Mouse (Mus musculus) midbrain, embryonic 15.5 days (tissue): ENCODE results near the gene Trio. TPM values are rescaled to one million over a fixed set of nuclear protein-coding genes. Genes with fewer than 3 reads are reported as not detected.

Experiments
- ATAC-seq: fragments of 200-750 bp; cut with Nextera tagmentation; replicated peaks from 2 replicates; pipeline ENCODE4 v1.8.0; 2017; ENCODE audit warnings: moderate TSS enrichment
- H3K27ac ChIP-seq: fragments of 300-500 bp; sonication (generic); 2 replicates; pipeline ENCODE4 v1.5.1; 2015; ENCODE audit warnings: mild to moderate bottlenecking, inconsistent platforms
- H3K27me3 ChIP-seq: fragments of 300-500 bp; sonication (generic); replicated peaks from 2 replicates; pipeline ENCODE4 v1.6.1; 2015; ENCODE audit warnings: inconsistent platforms
- H3K36me3 ChIP-seq: fragments of 300-500 bp; sonication (generic); replicated peaks from 2 replicates; pipeline ENCODE4 v1.6.1; 2015; ENCODE audit warnings: inconsistent platforms
- H3K4me1 ChIP-seq: fragments of 300-500 bp; sonication (generic); 2 replicates; pipeline ENCODE4 v1.6.1; 2015; ENCODE audit warnings: inconsistent platforms
- H3K4me2 ChIP-seq: fragments of 300-500 bp; sonication (generic); 2 replicates; pipeline ENCODE4 v1.6.1; 2015; ENCODE audit warnings: inconsistent platforms, mild to moderate bottlenecking, moderate library complexity
- H3K4me3 ChIP-seq: fragments of 300-500 bp; sonication (generic); 2 replicates; pipeline ENCODE4 v1.5.1; 2015; ENCODE audit warnings: mild to moderate bottlenecking, inconsistent platforms
- H3K9ac ChIP-seq: fragments of 300-500 bp; sonication (generic); 2 replicates; pipeline ENCODE4 v1.6.1; 2015; ENCODE audit warnings: mild to moderate bottlenecking, inconsistent platforms
- H3K9me3 ChIP-seq: fragments of 300-500 bp; sonication (generic); 2 replicates; pipeline ENCODE4 v1.6.1; 2016; ENCODE audit warnings: inconsistent platforms
- WGBS: fragments of 180-500 bp; shearing (Covaris S2); methylation state at CpG from one replicate; pipeline ENCODE4 v1.1.7; 2015; ENCODE audit warnings: mixed read lengths; 5-methylcytosine and 5-hydroxymethylcytosine counted together
- polyA plus RNA-seq: library from polyadenylated mRNA; unstranded; fragments of >200 nt; fragmentation: Nextera tagmentation; extraction: Ambion mirVana; gene quantifications from 2 replicates; pipeline ENCODE4 v1.2.1, GENCODE M21; 2015

Gene Trio
- polyA plus RNA-seq, 1 experiment from 2014 or later: 42.9 TPM

DNA sequence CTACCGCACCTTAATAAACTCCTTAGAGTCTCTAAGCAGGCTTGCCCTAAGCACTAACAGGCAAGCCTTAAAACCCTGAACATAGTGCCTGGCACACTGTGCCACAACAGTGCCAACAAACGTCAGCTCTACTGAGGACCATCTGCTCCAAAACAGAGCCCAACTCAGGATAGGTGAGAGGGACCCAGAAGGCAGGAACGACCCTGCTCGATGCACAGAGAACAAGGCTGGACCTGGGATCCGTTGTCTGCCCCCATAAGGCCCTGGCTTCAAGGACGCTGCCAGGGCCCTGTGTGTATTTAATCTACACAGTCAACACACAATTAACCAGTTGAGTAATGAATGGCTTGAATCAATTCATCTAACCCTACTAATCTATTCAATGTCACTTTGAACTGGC, 86.8 kb downstream of the Trio start:
- H3K4me1 ChIP-seq: peaks cover 69% of the 10 kb centered on the region
- H3K4me3 ChIP-seq: no peak overlapping the region
- peak overlapping the region; percentile 49; the same call in 1 of the 2 replicates for H3K9ac ChIP-seq
- H3K27ac ChIP-seq: peak overlapping the region; percentile 96
- no peaks in the 10 kb centered on the region for H3K9me3 ChIP-seq
- 36% methylated on average over 6 of the region's 6 CpGs for WGBS
- H3K27me3 ChIP-seq: no peaks in the 10 kb centered on the region
- ATAC-seq: no peak
- H3K4me2 ChIP-seq: no peak overlapping the region; the same call in 1 of the 2 replicates
- H3K36me3 ChIP-seq: no peaks in the 10 kb centered on the region

GRCm38 (mm10) chr15:27937861-27938833, 87.5 kb downstream of the Trio start:
- Histone ChIP-seq H3K36me3 (no peaks in the 10 kb centered on the region), H3K9me3 (no peaks in the 10 kb centered on the region), H3K4me3 (peak overlapping the region; percentile 33), H3K9ac (peak overlapping the region; percentile 49), H3K27ac (peak overlapping the region; percentile 96), H3K27me3 (no peaks in the 10 kb centered on the region), H3K4me1 (peaks cover 62% of the 10 kb centered on the region), H3K4me2 (peak overlapping the region; percentile 69)
- ATAC-seq: peak; percentile 85
- WGBS: 6% methylated on average over 24 of the region's 24 CpGs

DNA sequence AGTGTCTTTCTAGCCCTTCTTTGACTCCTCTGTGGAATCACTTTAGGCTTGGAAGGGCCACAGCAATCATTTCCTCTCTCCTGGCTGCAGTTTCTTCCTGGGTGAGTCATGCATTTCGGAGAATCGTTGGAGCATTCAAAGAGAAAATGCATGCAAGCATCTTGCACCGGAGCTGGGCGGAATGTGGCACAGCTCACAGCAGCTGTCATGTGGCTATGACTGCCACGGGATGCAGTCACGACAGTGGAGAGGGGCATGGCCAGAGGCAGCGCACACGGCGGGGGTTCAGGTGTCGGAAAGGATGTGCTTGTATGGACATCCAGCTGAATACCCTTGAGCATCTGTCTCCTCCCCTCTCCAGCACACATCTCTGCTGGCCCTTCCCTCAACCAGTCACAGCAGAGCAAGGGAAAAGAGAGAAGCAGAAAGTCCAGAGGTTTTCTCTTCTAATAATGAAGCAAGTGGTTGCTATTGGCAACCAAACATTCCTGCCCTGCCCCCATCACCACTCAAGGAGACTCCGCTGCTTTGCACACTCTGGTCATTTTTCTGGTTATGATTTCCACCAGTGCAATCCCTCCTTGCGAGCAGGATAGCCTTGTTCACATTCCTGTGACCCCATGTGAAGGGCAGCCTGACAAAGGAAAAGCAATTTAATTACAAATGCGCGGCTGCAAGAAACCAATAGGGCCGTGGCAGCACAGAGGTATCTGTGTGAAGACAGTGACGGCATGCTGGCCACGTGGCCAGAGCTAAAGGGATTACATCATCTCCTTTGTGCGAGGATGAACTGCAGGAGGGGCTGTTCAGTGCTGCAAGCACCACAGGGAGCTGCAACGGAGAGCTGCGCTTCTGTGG, 88.4 kb downstream of the Trio start:
- Histone ChIP-seq H3K4me1 (peaks cover 58% of the 10 kb centered on the region), H3K4me2 (peak overlapping the region; percentile 69), H3K9ac (peak overlapping the region; percentile 49), H3K27ac (peak overlapping the region; percentile 96), H3K36me3 (no peaks in the 10 kb centered on the region), H3K9me3 (no peaks in the 10 kb centered on the region), H3K27me3 (no peaks in the 10 kb centered on the region), H3K4me3 (peak overlapping the region; percentile 33)
- WGBS: 4% methylated on average over 20 of the region's 20 CpGs
- ATAC-seq: peak; percentile 97

GRCm38 (mm10) chr15:27935772-27936746, 89.6 kb downstream of the Trio start:
- H3K27ac ChIP-seq: peak overlapping the region; percentile 96
- peak overlapping the region; percentile 69 for H3K4me2 ChIP-seq
- H3K9ac ChIP-seq: peak overlapping the region; percentile 49; the same call in 1 of the 2 replicates
- no peak for ATAC-seq
- H3K4me3 ChIP-seq: peak overlapping the region; percentile 33
- H3K4me1 ChIP-seq: peaks cover 46% of the 10 kb centered on the region
- 66% methylated on average over 12 of the region's 12 CpGs for WGBS
- no peaks in the 10 kb centered on the region for H3K27me3 ChIP-seq
- H3K9me3 ChIP-seq: no peaks in the 10 kb centered on the region
- no peaks in the 10 kb centered on the region for H3K36me3 ChIP-seq

DNA sequence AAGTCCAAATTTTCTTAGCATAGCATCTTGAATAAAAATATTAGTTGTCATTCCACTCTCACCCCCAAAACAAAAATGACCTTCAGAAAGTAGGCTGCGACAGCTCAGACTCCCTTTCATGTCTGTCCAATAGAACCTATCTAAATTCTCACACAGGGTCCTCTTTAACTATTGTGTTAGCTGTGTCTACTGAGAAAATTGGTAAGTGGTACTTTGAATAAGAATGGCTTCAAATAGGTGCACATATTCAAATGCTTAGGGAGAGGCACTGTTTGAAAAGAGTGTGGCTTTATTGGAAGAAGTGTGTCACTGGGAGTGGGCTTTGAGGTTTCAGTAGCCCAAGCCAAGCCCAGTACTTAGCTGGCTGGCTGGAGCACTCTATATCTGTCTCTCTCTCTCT, 92.4 kb downstream of the Trio start:
- no peaks in the 10 kb centered on the region for H3K27me3 ChIP-seq
- H3K9me3 ChIP-seq: no peaks in the 10 kb centered on the region
- no peak overlapping the region for H3K9ac ChIP-seq
- H3K27ac ChIP-seq: no peak overlapping the region
- H3K4me1 ChIP-seq: peaks cover 28% of the 10 kb centered on the region
- no peaks in the 10 kb centered on the region for H3K36me3 ChIP-seq
- no peak for ATAC-seq
- no peak overlapping the region for H3K4me3 ChIP-seq
- no peak overlapping the region for H3K4me2 ChIP-seq
- 84% methylated on average over 1 of the region's 1 CpGs for WGBS

- Histone ChIP-seq H3K9me3 (no peaks in the 10 kb centered on the region), H3K4me3 (no peak overlapping the region), H3K36me3 (no peaks in the 10 kb centered on the region), H3K9ac (no peak overlapping the region), H3K4me1 (peaks cover 27% of the 10 kb centered on the region), H3K4me2 (no peak overlapping the region), H3K27me3 (no peaks in the 10 kb centered on the region), H3K27ac (no peak overlapping the region)
- WGBS: 81% methylated on average over 12 of the region's 12 CpGs
- ATAC-seq: no peak
These were observed 93.8 kb downstream of the Trio start for GRCm38 (mm10) chr15:27931891-27932290.

DNA sequence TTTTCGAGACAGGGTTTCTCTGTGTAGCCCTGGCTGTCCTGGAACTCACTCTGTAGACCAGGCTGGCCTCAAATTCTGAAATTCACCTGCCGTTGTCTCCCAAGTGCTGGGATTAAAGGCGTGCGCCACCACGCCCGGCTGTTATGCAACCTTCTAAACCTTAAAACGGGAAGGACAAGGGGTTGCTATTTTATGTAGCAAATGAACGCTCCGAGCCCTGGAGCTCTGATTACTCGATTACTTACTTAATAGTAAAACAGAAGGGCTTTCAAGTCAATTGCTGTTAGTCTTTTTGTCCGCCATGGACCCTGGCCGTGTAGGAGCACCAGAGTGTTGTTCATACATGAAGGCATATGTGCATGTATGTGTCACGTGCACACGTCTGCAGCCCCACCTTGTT, 94.2 kb downstream of the Trio start:
- Histone ChIP-seq H3K4me2 (no peak overlapping the region), H3K27ac (no peak overlapping the region), H3K4me3 (no peak overlapping the region), H3K36me3 (no peaks in the 10 kb centered on the region), H3K9ac (no peak overlapping the region), H3K4me1 (peaks cover 26% of the 10 kb centered on the region), H3K27me3 (no peaks in the 10 kb centered on the region), H3K9me3 (no peaks in the 10 kb centered on the region)
- ATAC-seq: no peak
- 97% methylated on average over 14 of the region's 14 CpGs for WGBS

GRCm38 (mm10) chr15:27927614-27928013, 98.0 kb downstream of the Trio start:
- 95% methylated on average over 6 of the region's 6 CpGs for WGBS
- Histone ChIP-seq H3K27ac (no peak overlapping the region), H3K4me1 (peaks cover 46% of the 10 kb centered on the region), H3K36me3 (no peaks in the 10 kb centered on the region), H3K9me3 (no peaks in the 10 kb centered on the region), H3K4me2 (no peak overlapping the region), H3K27me3 (no peaks in the 10 kb centered on the region), H3K4me3 (no peak overlapping the region), H3K9ac (no peak overlapping the region)
- ATAC-seq: no peak

DNA sequence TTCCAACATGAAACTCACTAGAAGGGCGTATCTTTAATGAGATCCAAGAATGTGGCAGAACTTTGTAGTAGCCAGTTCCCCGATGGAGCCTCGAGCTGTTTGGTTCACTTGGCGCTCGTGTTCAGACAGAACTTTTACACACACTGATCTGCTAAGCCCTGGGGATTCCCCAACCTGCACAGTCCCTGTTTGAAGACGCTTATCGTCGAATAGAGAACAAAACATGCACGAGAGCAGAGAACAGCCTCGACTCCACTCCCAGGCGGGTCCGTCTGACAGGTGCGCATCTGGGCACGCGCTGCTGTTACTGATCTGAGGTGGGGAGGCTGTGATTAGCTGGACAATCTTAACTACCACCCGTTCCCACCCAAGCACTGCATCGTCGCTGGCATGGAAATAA, 98.7 kb downstream of the Trio start:
- Histone ChIP-seq H3K9me3 (no peaks in the 10 kb centered on the region), H3K36me3 (no peaks in the 10 kb centered on the region), H3K4me3 (no peak overlapping the region), H3K4me1 (peaks cover 53% of the 10 kb centered on the region), H3K9ac (no peak overlapping the region), H3K27me3 (no peaks in the 10 kb centered on the region), H3K27ac (no peak overlapping the region), H3K4me2 (no peak overlapping the region)
- no peak for ATAC-seq
- 61% methylated on average over 18 of the region's 18 CpGs for WGBS

DNA sequence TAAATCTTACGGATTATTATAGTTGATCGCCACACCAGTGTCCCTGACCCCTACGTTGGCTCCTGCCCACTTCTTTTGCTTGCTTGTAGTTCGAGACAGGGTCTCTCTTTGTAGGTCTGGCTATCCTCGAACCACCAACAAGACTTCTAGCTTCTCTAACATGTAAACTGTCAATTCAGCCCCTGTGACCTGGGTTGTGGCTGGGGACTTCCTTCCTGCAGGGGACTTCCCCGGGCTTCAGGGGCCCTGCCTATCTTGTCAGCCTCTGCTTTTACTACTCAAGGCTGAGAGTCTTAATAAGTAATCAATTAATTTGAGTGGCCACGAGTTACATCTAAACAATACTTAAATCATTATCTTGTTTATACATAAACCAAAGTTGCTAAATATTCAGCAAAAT, 99.2 kb downstream of the Trio start:
- no peaks in the 10 kb centered on the region for H3K9me3 ChIP-seq
- 70% methylated on average over 7 of the region's 7 CpGs for WGBS
- ATAC-seq: no peak

GRCm38 (mm10) chr15:27925865-27926264, 99.8 kb downstream of the Trio start:
- no peak overlapping the region for H3K4me3 ChIP-seq
- no peak overlapping the region for H3K4me2 ChIP-seq
- H3K9ac ChIP-seq: no peak overlapping the region
- H3K9me3 ChIP-seq: no peaks in the 10 kb centered on the region
- no peak for ATAC-seq
- peaks cover 58% of the 10 kb centered on the region for H3K4me1 ChIP-seq
- no peaks in the 10 kb centered on the region for H3K36me3 ChIP-seq
- no peak overlapping the region for H3K27ac ChIP-seq
- H3K27me3 ChIP-seq: no peaks in the 10 kb centered on the region
- 50% methylated on average over 8 of the region's 8 CpGs for WGBS

More for the DNA sequence above, 99.2 kb downstream of the Trio start:
- H3K27me3 ChIP-seq: no peaks in the 10 kb centered on the region
- H3K4me2 ChIP-seq: no peak overlapping the region
- H3K9ac ChIP-seq: no peak overlapping the region
- H3K36me3 ChIP-seq: no peaks in the 10 kb centered on the region
- H3K4me1 ChIP-seq: peaks cover 55% of the 10 kb centered on the region
- H3K4me3 ChIP-seq: no peak overlapping the region
- H3K27ac ChIP-seq: no peak overlapping the region
